Mouse (Mus musculus) E14TG2a.4 (cell line): Measurements from ENCODE around the gene Sars2.

Experiments
- CTCF ChIP-seq: conservative IDR thresholded peaks from 2 replicates; pipeline ENCODE4 v1.5.1; 2014; ENCODE audit warnings: low read length
- POU5F1 ChIP-seq: IDR thresholded peaks from 2 replicates; pipeline ENCODE4 v1.6.1; 2014; ENCODE audit warnings: low read length, borderline replicate concordance

GRCm38 (mm10) chr7:28793834-28794233, 52.0 kb downstream of the Sars2 start:
- peak; percentile 33 for TF ChIP-seq CTCF
- no peak for TF ChIP-seq POU5F1
